Mouse (Mus musculus) right cerebral cortex, adult 2 months (tissue): ENCODE data around the gene Ciao1.
A peak's percentile ranks its signal among the peaks of the same experiment; 100 is the strongest.
"Not testable (repeated sequence)": the region's sequence is repeated elsewhere in the genome, so short reads cannot be mapped to it uniquely, and the experiment has no call there.

Experiments
- DNase-seq, 2 experiments: peaks; one replicate each; pipeline ENCODE4 v3.0.0; 2021 to 2022; ENCODE audit warnings: low spot score in 2 of 2

Ciao1 gene

DNA sequence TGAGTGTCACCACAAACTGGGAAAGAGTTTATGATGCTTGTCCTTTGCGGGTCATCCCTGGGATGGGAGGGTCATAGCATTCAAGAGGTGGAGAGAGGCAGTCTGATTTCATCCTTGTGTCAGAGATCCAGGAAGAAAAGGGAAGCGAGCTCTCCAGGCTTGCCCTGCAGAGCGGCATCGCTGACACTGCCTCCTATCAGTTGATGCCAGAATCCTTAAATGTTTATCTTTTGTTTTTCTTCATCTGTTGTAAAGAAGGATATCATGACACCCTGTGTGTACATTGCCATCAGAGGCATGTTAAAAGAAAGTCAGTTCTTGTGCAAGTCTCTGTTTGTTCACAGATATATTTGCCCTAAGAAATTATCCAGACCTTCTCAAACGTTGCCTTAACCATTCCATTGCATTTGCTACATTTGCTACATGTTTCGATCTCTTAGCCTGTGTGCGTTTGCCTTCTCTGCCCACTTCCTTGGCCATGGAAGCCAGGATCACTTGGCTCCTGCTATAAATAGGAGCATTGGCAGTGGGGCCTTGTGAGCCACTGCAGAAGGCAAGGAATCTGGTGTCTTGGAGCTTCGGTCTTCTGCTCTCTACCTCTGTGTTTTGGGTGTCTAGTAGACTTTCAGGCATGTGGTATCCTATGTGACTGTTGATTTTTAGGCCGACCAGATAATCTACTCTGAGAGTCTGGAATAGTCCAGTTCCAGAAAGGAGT is 2.8 kb upstream of the Ciao1 start:
- DNase-seq = no peak

DNA sequence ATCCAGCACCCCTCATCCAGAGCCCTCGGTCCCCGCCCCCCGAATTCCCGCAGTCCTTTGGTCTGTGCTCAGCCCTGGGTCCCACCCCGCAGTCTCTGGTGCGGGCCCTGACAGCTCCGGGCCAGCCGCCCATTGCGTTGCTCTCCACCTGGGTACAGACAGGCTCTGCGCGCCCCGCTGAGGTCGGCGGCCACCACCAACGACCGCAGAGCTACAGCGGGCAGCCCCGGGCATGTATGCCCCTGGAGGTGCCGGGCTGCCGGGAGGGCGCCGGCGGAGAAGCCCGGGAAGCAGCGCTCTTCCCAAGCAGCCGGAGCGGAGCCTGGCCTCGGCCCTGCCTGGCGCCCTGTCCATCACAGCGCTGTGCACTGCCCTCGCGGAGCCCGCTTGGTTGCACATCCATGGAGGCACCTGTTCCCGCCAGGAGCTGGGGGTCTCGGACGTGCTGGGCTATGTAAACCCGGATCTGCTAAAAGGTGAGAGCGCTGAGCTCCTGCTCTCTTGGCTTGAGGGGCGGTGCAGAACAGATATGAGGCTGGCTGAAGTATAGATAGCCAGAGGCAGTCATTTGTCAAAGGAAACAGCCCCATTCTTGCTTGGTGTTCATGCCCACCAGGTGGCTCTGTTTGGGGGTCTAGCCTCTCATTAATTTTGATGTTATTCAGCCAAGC is 853 bp upstream of the Ciao1 start:
- DNase-seq = peak; percentile 23 to 42

DNA sequence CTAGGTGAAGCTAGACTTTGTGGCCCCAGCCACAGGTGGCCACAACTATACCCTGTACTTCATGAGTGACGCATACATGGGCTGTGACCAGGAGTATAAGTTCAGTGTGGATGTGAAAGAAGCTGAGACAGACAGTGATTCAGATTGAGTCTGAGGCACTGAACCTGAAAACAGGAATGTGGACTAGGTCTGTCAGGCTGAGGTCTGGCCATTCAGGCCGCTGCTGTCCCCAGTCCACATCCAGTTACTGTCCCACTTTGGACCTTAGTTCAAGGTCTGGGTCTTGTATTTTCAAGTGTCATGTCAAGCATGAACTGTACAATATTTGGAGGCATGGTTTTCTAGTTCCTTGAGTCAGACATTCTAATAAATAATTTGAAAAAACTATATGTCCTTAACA is 7.6 kb downstream of the Ciao1 start:
- no peak for DNase-seq

DNA sequence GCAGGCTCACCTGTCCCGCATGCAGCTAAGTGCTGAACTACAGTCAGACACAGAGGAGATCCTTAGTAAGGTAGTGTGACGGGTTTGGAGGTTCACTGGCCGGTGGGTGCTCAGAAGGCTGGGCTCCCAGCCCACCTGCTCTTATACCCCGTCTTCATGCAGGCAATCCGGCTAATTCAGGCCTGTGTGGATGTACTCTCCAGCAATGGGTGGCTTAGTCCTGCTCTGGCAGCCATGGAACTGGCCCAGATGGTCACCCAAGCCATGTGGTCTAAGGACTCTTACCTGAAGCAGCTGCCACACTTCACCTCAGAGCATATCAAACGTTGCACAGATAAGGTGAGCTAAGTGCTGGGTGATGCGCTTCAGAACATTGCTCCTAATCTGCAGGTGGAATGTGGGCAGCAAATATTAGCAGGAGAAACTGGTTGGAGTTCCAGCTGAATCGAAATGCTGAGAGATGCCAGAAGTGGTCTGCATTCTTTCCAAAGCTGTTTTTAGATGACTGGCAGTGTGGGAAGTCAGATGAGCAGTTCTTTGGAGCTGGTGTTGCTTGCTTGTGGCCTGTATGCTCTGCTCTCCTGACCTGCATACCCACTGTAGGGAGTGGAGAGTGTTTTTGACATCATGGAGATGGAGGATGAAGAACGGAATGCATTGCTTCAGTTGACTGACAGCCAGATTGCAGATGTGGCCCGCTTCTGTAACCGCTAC is 9.6 kb downstream of the Ciao1 start:
- DNase-seq = no peak

DNA sequence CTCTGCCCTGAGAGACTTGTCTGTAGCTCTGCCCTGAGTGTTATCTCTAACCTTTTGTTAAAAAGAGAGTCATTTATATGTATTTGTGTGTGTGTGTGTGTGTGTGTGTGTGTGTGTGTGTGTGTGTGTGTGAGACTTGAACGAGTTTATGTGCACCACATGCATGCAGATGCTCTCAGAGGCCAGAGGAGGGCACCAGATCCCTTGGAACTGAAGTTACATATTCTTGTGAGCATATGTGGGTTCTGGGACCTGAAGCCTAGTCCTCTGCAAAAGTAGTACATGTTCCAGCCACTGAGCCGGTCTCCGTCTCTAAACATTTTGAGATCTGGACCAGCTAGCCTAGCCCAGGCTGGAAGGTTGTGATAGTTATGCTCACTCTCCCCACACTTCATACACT is 22.4 kb downstream of the Ciao1 start:
- DNase-seq = no peak

DNA sequence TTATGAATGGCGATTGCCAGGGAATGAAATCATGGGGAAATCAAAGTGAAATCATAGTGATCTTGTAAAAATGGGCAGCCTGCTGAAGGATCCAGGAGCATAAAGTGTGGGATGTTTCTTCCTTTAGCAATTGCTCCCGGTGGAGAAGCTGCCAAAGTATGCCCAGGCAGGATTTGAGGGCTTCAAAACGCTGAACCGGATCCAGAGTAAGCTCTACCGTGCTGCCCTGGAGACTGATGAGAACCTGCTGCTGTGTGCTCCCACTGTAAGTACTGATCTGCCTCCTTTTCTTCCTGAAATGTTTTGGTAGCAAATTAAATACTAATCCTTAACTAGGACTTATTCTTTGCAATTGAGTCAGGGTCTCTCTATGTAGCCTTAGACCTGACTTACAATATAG is 29.9 kb downstream of the Ciao1 start:
- DNase-seq = no peak

DNA sequence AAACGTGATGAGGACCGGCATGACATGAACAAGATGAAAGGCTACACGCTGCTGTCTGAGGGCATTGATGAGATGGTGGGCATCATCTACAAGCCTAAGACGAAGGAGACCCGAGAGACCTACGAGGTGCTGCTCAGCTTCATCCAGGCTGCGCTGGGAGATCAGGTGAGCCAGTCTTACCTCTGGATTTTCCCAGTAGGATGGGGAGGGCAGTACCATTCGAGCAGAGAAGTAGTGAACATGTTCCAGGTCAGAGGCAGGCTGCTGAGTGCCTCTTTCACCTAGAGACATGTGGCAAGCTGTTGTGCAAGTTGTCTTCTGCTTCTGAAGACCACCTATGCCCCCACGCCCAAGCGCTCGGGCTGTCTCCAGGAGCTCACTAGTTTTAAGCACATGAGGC is 36.9 kb downstream of the Ciao1 start:
- no peak for DNase-seq

DNA sequence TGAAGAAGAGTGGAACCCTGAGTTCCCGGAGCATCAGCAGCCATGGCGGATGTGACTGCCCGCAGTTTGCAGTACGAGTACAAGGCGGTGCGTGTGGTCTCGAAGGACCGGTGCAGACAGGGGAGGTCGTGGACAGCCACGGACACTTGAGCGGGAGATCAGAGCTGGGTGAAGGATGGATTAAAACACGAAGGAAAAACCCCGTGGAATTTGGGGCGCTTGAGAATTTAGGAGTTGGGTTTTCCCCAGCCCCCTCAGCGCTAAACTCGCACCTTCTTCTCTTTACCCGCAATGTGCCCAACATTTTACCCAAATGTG is 39.2 kb downstream of the Ciao1 start:
- DNase-seq = no peak

DNA sequence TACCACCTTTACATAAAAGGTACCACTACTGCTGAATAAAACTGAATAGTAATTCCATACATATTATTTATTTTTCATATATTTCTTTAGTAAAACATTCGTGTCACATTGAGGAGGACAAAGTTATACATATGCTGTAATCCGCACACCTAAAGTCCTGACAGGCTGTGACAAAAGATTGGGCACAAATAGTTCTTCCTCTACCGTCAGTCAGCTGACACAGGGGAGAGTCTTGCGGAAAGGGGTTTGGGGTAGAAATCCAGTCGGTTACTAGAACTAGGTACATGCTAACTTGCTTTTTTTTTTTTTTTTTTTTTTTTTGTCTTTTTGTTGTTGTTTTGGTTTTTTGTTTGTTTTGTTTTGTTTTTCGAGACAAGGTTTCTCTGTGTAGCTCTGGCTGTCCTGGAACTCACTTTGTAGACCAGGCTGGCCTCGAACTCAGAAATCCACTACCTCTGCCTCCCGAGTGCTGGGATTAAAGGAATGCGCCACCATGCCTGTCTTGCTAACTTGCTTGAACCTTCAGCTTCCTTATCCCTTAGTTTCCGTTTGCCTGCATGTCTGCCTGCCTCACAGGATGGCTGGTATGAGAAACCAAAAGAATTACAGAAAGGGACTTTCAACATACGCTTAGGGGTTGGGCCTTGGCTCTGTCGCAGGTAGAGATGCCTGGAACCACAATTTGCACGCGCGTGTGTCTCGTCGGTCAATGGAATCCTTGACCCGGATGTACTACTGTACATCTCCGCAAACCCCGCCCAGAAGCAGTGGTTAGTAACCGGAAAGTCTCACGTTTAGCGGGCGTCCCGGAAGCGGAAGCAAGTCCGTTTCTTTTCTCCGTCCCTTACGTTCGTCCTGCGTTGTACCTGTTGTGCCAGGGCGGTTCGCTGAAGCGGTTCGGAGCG is 39.8 kb downstream of the Ciao1 start, which contains the start of the genes 1810024B03Rik and Snrnp200:
1810024B03Rik (minus strand) TSS at position 734 of the 905 bp plus-strand sequence.
Snrnp200 (plus strand) TSS at position 840 of the 905 bp plus-strand sequence.
- peak; percentile 95 to 96 for DNase-seq

DNA sequence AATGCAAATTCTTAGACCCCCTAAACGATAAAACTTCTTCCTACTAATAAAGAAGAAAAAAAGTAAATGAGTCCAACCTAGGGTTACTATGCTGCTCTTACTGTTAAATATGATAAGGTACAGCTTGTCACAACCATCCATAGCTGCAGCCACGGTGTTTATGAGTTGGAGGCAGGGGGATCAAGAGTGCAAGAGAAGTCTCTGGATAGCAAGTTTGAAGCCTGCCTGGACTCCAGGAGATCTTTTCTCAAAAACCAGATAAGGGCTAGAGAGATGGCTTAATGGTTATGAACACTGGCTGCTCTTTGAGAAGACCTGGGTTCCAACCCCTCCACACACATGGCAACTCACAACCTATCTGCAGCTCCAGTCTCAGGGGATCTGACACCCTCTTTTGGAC is 40.7 kb downstream of the Ciao1 start:
- no peak for DNase-seq

DNA sequence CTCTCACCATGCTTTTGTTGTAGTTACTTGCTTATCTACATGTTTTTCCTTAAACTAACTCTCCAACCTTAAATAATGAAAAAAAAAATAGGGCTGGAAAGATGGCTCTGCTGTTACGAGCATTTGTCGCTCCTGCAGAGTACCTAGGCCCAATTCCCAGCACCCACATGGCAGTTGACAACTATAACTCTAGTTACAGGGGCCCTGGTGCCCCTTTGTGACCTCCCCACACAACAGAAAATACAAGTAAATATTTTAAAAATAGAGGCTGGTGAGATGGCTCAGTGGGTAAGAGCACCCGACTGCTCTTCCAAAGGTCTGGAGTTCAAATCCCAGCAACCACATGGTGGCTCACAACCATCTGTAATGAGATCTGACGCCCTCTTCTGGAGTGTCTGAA is 41.7 kb downstream of the Ciao1 start:
- not testable (repeated sequence) for DNase-seq

DNA sequence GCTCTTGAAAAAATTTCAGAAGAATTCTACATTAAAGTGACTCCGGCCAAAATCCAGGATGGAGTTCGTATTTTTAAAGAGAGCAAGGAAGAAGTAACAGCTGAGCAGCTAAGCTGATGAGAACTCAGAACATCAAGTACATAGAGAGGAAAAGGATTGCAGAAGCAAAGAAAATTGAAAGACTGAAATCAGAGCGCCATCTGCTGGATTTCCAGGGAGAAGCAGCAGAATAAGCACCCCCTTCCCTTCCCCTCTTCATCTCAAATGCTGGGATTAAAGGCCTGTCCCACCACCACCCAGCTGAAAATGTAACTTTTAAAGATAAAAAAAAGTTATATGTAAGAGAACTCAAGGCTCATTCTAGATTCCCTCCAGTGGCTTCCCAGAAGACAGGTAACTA is 42.7 kb downstream of the Ciao1 start:
- peak; percentile 62 to 67 for DNase-seq
